Mouse (Mus musculus): ENCODE measurements at regions not wholly inside any gene's neighbourhood (a gene's known extent, or its start where the extent isn't known, plus 50 kb on each side); places are given as distances from the start of the nearest gene placed in this dataset.

DNA sequence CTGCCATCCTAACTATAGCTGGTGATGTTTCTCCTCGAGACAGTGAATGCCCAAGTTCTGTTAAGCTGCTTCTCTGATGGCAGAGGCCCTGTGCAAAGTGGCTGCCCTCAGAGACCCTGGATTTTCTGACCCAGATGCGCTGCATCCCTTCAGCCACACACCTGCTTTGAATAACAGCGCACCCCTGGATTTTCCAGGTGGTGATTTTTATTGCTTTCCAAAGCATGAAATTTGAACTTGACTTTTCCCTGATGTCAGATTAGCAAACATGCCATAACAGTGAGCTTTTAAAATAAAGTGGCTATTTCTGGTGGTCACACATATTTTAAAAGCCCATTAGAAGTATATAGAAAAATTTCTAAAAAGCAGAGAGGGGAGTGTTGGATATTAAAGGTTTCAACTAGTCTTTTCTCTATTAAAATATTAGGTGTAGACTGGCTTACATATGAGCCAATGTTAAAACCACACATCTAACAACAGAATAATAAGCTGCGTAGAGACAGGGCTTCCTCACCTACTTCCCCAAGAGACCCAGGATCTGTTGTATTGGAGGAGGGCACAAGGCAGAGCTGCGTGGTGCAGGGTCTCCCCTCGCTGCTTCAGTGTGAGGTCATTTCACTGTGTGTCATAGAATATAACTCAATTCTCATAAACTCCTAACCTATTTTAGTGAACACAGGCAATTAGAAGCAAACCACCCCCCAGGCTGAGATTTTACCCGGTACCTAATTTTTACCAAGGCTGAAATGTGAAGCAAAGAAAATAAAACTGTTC is 280.3 kb downstream of the Ccdc91 start:
- no peak for DNase-seq (ENCODE audit: low spot score)

DNA sequence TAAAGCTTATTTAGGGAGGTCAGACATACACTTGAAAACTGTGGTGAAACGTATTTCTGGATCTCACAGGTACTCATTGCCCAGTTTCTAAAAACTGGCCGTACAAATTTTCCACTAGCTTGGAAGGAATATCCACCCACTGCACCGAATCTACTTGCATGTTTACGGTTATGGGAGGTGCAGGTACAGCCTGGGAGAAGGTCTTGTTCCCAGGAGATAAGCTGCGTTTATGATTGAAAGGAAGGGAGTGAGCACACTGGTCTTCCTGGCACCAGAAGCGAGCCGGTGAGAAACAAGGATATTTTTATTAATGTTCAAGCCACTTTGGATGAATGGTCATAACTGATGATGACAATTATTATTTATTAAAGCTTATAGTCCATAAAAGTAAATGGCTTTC is 283.9 kb downstream of the Ccdc91 start:
- no peak for DNase-seq (ENCODE audit: low spot score)

DNA sequence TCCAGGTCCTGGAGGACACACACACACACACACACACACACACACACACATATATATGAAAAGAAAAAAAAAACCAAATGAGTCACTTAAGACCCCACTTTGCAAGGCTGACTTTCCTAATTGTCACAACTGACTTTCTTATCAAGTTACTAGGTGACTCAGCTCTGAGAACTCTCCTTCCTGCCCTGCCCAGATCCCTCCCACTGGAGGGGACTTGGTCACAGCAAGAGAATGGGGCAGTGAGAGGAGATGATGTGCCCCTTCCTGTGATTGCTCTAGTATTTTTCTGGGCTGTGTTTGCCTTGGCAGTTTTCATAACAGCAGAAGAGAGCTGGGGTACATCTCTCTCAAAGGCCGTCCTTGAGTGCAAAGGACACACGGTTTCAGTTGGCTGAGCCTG is 284.5 kb downstream of the Ccdc91 start:
- no peak for DNase-seq (ENCODE audit: low spot score)

DNA sequence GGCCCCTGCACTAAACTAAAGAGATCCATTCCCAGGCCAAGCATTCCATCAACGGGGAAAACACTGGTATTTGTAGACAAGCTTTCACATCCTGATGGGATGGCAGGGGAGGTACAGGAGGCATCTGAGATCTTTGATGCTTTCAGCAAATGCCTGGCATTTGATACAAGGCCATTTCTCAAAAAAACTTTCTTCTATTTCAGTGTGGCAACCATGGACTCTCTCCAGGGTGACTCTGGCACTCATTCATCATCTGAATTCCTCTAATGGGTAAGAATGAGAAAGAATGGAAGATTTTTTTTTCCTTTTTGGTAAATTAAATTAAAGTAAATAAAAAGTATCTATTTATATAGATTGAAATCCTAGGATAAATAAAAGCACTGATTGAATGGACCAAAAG is 281.8 kb upstream of the Far2 start:
- no peak for DNase-seq (ENCODE audit: low spot score)

DNA sequence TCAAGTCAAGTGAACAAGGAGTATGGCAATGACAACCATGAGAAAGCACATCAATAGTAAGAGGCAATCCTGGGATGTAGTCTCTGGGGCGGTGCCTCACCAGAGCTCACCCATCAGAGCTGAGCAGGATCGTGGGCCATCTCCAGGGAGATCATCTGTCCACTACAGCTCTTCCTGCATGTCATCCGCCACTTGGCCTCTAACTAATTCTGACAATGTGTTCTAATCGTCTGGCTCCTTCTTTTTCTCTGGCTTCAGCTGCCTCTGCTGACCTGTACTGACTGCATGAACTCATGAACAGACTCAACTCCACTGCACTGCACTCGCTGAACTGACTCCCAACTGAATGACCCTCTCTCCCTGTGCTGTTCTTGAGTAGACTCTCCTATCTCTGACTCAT is 277.9 kb upstream of the Far2 start:
- no peak for DNase-seq (ENCODE audit: low spot score)

DNA sequence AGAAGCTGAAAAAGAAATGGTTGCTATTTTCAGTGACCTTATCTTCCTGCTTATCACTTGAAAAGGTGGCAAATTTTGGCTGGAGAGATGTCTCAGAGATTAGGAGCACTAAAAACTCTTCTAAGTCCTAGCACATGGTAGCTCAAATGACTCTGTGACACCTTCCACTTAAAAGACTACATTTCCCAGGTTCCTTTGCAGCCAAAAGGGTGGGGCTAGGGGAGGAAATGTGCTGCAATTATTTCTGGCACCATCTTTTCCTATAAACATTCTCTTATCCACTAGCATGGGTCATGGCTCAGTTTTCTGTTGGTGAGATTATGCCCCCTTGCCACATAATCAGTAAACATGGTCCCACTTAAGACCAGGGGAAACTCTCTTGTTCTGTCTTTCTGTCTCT is 277.0 kb upstream of the Far2 start:
- DNase-seq (ENCODE audit: low spot score), result no peak

DNA sequence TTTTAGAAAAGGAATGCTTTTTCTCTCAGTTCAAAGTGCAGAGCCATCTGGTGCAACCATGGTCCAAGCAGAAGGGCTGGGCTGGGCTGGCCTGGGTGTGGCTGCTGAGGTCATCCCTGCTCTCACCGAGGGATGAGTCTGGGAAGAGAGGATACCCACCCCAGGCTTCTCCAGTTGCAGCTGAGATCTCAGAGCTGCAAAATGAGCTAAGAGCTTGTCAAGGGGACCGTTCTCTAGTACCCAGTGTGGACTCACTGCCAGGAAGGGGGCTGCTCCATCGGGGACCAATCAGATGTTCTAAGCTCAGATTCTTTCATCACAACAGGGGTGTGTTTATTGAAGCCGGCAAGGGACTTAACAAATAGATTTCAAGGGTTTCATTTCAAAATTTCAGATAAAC is 275.6 kb upstream of the Far2 start:
- no peak for DNase-seq (ENCODE audit: low spot score)

DNA sequence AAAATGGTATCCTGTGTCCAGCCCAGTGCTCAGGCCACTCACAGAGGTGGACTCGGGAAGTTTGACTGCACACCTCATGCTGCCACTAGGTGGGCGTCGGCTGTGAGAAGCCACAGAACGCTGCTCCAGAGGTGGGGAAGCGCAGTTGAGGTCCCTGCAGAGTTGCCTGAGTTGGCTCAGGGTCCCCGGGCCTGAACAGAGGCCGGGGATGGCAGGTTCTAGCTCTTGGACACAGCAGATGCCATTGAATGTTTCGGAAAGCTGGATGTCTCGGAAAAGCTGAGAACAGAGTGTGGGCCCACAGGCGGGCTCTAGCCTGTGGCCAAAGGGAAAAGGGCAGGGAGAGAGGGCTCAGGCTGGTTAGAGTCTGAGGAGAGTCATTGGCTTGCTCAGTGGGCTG is 273.2 kb upstream of the Far2 start:
- no peak for DNase-seq (ENCODE audit: low spot score)

DNA sequence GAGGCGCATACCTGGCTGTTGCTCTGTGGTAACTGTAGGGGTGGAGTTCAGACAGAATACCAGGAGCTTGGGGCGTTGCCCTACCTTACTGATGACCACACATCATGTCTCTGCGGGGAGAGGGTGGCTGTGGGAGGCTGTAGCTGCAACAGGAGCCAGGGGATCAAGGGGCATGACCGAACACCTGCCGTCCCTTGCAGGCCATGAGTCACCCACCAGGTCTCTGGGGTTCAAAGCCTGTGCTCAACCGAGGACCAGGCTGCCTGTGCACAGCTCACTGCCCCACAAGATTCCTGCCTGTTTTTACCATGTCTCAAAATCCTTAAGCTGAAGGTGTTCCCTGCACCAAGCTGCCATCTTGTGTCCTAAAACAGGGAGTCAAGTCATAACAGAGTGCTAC is 272.4 kb upstream of the Far2 start:
- no peak for DNase-seq (ENCODE audit: low spot score)

DNA sequence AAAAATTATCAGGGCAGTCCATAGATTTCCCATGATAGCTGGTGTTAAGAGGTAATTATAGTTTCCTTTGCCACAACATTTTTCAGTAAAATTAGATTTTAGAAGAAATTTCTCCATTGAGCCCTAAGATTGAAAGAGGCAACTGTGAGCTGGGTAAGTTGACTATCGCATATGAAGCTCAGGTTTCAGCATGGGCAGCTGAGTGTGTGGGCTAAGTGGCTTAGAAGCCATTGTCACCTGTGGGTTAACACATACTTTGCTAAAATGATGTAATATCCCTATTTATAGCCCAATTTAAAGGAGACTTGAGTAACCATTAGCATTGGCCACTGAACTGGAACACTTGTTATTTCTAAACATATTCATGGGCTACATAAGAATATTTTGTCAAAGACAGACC is 267.6 kb upstream of the Far2 start:
- no peak for DNase-seq (ENCODE audit: low spot score)

DNA sequence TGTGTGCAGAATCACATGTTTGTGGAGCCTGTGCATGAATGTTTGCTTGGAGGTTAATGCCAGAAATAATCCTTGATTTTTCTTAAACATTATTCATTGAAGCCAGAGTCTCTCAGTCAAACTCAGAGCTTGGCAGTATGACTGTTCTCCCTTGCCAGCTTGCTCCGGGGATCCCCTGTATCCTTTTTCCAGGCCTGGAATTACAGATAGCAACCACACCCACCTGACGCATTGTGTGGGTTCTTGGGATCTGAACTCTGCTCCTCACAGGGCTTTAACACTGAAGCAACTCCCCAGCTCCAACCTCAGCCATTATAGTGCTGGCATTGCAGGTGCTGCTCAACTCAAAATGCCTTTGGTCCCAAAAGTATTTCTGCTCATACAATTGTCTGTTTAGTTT is 262.8 kb upstream of the Far2 start:
- DNase-seq (ENCODE audit: low spot score), result no peak

DNA sequence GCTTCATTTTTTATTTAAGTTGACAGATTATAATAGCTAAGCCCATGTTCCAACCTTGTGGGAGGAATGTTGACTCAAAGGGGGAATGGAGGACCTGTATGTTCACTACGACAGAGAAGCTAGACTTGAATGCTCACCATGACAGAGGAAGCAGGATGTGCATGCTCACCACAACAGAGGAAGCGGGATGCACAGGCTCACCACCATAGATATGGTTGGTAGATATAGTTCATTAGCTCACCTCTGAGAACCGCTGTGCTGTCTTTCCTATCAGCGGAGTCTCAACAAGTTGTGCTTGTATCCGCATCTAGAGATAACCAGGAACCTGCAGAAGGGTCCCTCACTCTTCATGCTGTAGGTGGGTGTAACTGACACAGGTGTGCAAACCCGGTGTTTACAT is 262.2 kb upstream of the Far2 start:
- no peak for DNase-seq (ENCODE audit: low spot score)

DNA sequence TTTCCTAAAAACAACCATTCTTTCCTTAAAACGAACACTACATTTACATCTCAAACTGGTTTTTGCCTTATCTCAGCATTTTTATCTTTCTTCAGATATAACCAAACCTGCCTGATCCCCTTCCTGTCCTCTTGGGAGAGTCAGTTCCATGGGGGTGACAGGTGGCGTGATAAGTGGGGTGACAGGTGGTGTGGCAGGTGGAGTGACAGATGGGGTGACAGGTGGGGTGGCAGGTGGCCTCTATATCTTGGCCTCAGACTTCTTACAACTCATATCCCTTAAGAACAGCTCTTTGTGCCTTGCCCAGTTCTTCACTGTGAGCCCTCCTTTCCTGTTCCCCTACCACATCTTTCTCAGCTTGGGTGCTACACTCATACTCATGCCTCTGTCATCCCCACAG is 259.0 kb upstream of the Far2 start:
- no peak for DNase-seq (ENCODE audit: low spot score)

DNA sequence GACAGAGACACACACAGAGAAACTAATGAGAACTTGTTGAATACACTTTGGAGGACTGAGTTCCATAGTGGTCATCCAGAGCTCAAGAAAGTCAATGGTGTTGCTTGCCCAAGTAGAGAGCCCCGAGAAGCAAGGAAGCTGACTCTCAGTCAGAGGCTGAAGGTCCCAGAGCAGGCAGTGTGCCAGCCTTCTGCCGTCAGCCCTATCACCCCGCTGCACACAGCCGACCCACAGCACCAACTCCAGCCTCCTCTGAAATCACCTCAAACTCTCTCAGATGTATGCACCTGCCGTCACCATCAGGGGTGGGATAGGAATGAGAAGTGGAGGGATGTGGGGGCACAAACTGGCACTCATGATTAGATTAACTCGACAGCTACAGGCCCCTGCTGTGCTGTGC is 257.9 kb upstream of the Far2 start:
- DNase-seq (ENCODE audit: low spot score), result no peak

DNA sequence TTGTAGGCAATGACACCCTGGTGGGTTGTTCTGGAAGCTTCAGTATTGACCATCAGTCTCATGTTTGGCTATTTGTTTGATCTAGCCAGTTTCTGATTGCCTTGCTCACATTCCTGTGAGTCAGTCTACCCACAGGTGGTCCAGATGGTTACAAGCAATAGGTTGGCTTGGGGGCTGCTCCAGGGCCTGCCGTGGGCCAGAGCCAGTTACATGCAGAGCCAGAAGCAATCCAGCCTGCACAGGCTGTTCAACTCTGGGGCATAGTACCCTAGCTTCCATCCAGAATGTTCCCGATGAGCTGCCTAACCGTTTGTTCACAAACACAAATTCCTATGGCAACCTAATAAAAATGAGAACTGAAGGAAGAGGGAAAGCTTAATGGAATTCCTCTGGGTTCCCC is 253.2 kb upstream of the Far2 start:
- no peak for DNase-seq (ENCODE audit: low spot score)

DNA sequence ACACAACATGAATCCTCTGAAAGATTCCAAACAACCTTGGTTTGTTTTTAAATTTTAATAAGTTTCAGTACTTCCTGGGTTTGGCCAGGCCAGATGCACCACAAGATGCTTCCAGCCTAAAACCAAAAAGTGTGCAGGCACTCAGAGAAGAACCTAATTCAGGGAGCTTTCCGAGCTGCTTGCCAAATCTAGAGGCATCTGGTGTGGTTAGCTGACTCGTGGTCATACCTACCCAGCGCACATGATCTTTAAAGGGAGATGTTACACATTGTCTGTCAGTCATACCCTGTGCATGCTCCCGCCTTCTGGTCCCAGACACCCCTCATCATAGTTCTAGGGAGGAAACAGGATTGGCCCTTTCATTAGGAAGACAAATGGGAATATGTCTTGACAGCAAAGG is 252.7 kb upstream of the Far2 start:
- no peak for DNase-seq (ENCODE audit: low spot score)

DNA sequence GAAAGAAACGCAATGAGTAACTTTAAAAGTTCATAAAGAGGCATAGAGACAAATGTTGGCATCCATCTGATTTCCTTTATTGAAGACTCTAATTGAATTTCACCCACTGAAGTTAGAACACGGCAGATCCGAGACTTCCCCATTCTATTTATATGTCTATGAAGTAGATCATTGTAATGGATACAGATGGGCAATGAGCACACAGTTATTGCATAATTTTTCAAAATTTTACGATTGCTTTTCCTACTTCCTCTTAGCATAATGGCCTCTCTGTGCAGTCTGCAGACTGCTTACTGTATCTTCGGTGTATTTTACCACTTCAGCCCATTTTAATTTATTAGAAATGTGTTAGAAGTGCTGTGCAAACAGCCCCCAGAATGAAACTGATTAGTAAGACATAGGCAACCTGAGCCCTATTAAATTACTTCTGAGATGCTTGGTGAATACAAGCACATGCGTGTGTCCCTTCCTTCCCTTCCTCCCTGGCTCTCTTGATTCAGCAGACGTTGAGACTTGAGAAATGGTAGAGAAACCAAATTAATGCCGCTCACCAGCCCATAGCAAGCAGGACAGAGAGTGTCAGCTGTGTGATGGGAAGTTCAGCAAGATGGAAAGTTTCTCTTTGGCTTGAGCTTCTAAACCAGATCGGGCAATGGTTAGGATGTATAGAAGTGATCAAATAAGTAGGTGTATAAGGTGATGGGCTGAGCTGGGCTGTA is 247.9 kb upstream of the Far2 start:
- DNase-seq (ENCODE audit: low spot score), result no peak

DNA sequence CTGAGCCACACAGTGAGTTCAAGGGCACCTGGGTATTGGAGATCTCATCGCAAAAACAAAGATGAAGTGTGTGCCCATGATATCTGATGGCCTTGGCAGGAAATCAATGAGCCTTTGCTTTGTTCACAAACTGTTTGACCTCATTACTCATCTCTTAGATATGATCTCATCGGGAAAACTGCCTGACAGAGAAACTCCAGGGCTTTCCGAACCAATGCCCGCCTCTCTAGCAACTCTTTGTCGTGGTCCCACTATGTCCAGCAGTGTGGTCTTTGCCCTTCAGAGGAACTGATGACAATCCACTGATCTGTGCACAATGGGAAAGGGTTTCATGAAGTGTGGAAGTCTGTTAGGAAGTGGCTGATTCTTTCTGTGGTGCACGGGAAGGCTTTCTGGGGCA is 247.2 kb upstream of the Far2 start:
- DNase-seq (ENCODE audit: low spot score), result no peak

DNA sequence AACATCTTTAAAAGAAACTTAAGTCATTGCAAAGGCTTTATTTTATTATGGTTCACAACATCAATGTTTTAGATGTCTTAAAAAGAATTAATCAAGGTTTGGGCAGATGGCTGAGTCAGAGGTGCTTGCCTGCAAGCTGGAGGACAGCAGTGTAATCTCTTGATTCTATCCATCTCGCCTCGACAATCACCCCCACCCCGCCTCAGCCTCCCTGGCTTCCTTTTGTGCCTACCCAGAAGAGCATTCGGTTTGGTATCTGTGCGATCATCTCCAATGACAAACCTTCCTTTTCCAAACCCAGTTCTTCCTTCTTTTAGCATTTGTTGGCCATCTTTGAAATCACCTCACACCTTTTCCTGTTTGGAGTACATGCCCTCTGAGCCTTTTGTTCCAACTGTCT is 246.2 kb upstream of the Far2 start:
- DNase-seq (ENCODE audit: low spot score), result no peak

DNA sequence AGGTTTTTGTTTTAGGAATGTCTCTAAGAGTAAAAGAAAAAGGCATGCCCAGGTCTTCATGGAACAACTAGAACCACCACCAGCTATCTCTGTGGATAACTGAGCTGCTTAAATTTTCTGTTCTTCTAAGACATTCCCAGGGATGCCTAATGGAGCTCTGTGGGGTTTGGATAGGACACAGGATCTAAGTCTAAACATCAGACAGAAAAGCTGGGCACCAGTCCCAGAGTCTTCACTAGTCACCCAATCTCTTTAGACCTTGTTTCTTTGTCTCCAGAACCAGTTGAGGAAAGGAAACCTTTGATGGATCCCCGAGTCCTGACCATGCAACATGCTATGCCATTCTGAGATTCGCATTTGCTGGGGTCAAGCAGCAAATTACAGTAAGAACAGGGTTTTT is 243.2 kb upstream of the Far2 start:
- no peak for DNase-seq (ENCODE audit: low spot score)

DNA sequence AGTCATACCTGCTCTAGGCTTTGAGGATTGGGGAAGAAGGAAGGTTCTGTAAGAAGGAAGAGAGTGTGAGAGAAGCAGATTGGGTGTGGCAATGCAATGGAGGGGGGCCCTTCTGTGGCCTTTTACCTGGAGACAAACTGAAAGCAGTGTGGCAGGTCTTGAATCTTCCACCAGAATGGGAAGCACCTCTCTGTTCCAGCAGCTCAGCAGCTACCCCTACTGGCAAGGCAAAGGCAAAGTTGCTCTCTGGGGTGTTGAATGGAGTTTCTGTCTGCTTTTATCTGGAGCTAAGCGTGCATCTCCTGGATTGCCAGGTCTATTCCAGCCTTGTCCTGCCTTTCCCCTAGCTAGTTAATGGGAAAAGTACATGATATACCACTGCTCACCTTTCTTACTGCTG is 236.3 kb upstream of the Far2 start:
- DNase-seq (ENCODE audit: low spot score), result peak; percentile 57

DNA sequence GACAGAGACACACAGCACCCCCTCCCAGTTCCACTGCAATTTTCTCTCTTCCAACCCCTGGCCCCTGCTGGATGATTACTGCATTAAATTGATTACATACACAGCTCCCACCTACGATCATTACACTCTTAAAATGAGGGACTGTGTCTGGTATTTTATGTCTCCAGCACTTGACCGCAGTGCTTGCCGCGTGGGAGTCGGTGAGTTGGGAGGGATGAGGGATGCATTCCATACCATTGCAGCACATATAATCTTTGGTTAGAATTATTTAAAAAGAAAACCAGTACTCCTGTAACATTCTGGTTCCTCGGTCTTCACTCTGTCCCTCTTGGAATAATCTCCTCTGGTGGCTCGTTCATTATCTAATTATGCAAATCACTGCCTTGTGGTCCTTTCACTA is 230.2 kb upstream of the Far2 start:
- DNase-seq (ENCODE audit: low spot score), result no peak

DNA sequence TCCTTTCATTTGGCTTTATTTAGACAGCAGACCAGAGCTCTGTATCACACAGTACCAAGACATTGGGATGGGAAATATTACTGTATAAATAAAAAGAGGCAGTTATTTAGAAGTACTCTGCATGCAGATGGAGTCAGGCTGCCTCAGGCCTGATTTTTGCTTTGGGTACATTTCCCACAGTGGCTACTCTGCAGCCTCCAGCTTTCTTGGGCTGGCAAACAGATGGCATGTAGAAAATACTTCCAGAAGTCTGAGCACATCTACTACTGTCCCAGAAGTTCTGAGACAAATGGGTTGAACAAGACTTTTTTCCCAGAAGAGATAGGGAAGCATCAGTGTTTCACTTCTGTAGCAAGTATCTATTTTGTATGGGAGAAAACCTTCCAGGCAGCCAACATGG is 229.8 kb upstream of the Far2 start:
- no peak for DNase-seq (ENCODE audit: low spot score)

DNA sequence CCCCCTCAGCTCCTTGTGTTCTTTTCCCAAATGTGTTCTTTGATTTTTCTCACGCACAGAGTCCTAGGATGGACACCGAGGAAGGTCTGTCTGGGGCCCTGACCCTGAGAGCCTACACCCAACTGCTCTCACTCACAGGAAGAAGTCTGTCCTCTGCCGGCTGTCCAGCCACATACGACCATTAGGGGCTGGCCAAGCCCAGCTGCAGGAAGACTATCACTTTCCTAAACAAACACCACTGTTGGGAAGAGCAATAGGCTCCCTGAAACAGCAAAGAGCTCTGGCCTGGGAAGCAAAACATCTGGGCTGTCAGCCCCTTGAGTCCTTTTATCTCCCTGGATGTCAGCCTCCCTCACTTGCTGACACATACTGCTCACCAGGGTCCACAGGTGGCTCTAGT is 224.8 kb upstream of the Far2 start:
- no peak for DNase-seq (ENCODE audit: low spot score)
